Mouse (Mus musculus): ENCODE results near the gene Csrnp1. TPM values are rescaled to one million over a fixed set of nuclear protein-coding genes. Genes with fewer than 3 reads are reported as not detected.

The Csrnp1 gene
- total and polyA plus RNA-seq, 3 experiments = 17.3 to 44.1 (median 26.5) TPM

- no peak overlapping the region for H3K4me3 ChIP-seq (ENCODE audit: low read depth, low read length)
- TF ChIP-seq POLR2AphosphoS5 (IDR thresholded peaks at IDR 0.05; ENCODE audit: insufficient replicate concordance, low read depth, low read length) (no peak), GATA2 (IDR thresholded peaks at IDR 0.05; ENCODE audit: borderline replicate concordance, low read depth, low read length) (no peak)
- H3K9me3 ChIP-seq (replicated peaks) = peaks cover 7% of the 10 kb centered on the region
- no peak for DNase-seq (ENCODE audit: low spot score)
- H3K27me3 ChIP-seq (ENCODE audit: insufficient read depth, low read length) = peaks cover 27% of the 10 kb centered on the region
- peaks cover 13% of the 10 kb centered on the region for H3K4me1 ChIP-seq (ENCODE audit: insufficient read depth, low read depth, low read length)
- no peak for ATAC-seq (ENCODE audit: extremely low read depth, insufficient number of reproducible peaks, low FRiP score, poor library complexity, severe bottlenecking)
- no peaks in the 10 kb centered on the region for H3K36me3 ChIP-seq (replicated peaks)
Measured at GRCm38 (mm10) chr9:120009226-120009841, 24.9 kb upstream of the Csrnp1 start.

GRCm38 (mm10) chr9:120007833-120008232, 23.4 kb upstream of the Csrnp1 start:
- Histone ChIP-seq H3K4me1 (ENCODE audit: insufficient read depth, low read depth, low read length) (peaks cover 19% of the 10 kb centered on the region), H3K27me3 (ENCODE audit: insufficient read depth, low read length) (peaks cover 19% of the 10 kb centered on the region), H3K9me3 (replicated peaks) (peaks cover 7% of the 10 kb centered on the region), H3K4me3 (ENCODE audit: low read depth, low read length) (no peak overlapping the region), H3K36me3 (replicated peaks) (no peaks in the 10 kb centered on the region)
- TF ChIP-seq CTCF (IDR thresholded peaks at IDR 0.05; ENCODE audit: low read depth, low read length) = no peak
- no peak for TF ChIP-seq TAL1 (conservative IDR thresholded peaks at IDR 0.05; ENCODE audit: low read depth, low read length)
- no peak for TF ChIP-seq POLR2AphosphoS5 (IDR thresholded peaks at IDR 0.05; ENCODE audit: insufficient replicate concordance, low read depth, low read length)
- no peak for TF ChIP-seq GATA1 (IDR thresholded peaks at IDR 0.05; ENCODE audit: borderline replicate concordance, low read length)
- no peak for TF ChIP-seq GATA2 (IDR thresholded peaks at IDR 0.05; ENCODE audit: borderline replicate concordance, low read depth, low read length)
- DNase-seq (ENCODE audit: low spot score) (no peak), ATAC-seq (ENCODE audit: extremely low read depth, insufficient number of reproducible peaks, low FRiP score, poor library complexity, severe bottlenecking) (no peak)

GRCm38 (mm10) chr9:120005936-120006335, 21.5 kb upstream of the Csrnp1 start:
- H3K27me3 ChIP-seq (ENCODE audit: insufficient read depth, low read length) = peaks cover 14% of the 10 kb centered on the region
- no peak for TF ChIP-seq TAL1 (conservative IDR thresholded peaks at IDR 0.05; ENCODE audit: low read depth, low read length)
- TF ChIP-seq CTCF (IDR thresholded peaks at IDR 0.05; ENCODE audit: low read depth, low read length) = no peak
- TF ChIP-seq GATA1 (IDR thresholded peaks at IDR 0.05; ENCODE audit: borderline replicate concordance, low read length) = no peak
- TF ChIP-seq POLR2AphosphoS5 (IDR thresholded peaks at IDR 0.05; ENCODE audit: insufficient replicate concordance, low read depth, low read length) = no peak
- TF ChIP-seq GATA2 (IDR thresholded peaks at IDR 0.05; ENCODE audit: borderline replicate concordance, low read depth, low read length) = no peak
- no peaks in the 10 kb centered on the region for H3K36me3 ChIP-seq (replicated peaks)
- H3K4me3 ChIP-seq (ENCODE audit: low read depth, low read length) = no peak overlapping the region
- peaks cover 28% of the 10 kb centered on the region for H3K4me1 ChIP-seq (ENCODE audit: insufficient read depth, low read depth, low read length)
- no peak for ATAC-seq (ENCODE audit: extremely low read depth, insufficient number of reproducible peaks, low FRiP score, poor library complexity, severe bottlenecking)
- no peak for DNase-seq (ENCODE audit: low spot score)
- H3K9me3 ChIP-seq (replicated peaks) = peaks cover 7% of the 10 kb centered on the region

GRCm38 (mm10) chr9:120002893-120003292, 18.4 kb upstream of the Csrnp1 start:
- peaks cover 28% of the 10 kb centered on the region for H3K27me3 ChIP-seq (ENCODE audit: insufficient read depth, low read length)
- no peak overlapping the region for H3K4me3 ChIP-seq (ENCODE audit: low read depth, low read length)
- H3K36me3 ChIP-seq (replicated peaks) = no peaks in the 10 kb centered on the region
- H3K4me1 ChIP-seq (ENCODE audit: insufficient read depth, low read depth, low read length) = peaks cover 38% of the 10 kb centered on the region
- ATAC-seq (ENCODE audit: extremely low read depth, insufficient number of reproducible peaks, low FRiP score, poor library complexity, severe bottlenecking) (no peak), DNase-seq (ENCODE audit: low spot score) (no peak)
- H3K9me3 ChIP-seq (replicated peaks) = peaks cover 7% of the 10 kb centered on the region
- TF ChIP-seq TAL1 (conservative IDR thresholded peaks at IDR 0.05; ENCODE audit: low read depth, low read length) (no peak), CTCF (IDR thresholded peaks at IDR 0.05; ENCODE audit: low read depth, low read length) (no peak), GATA1 (IDR thresholded peaks at IDR 0.05; ENCODE audit: borderline replicate concordance, low read length) (no peak), POLR2AphosphoS5 (IDR thresholded peaks at IDR 0.05; ENCODE audit: insufficient replicate concordance, low read depth, low read length) (no peak), GATA2 (IDR thresholded peaks at IDR 0.05; ENCODE audit: borderline replicate concordance, low read depth, low read length) (no peak)

GRCm38 (mm10) chr9:120001945-120002725, 17.7 kb upstream of the Csrnp1 start:
- Histone ChIP-seq H3K4me1 (ENCODE audit: insufficient read depth, low read depth, low read length) (peaks cover 38% of the 10 kb centered on the region), H3K27me3 (ENCODE audit: insufficient read depth, low read length) (peaks cover 23% of the 10 kb centered on the region), H3K4me3 (ENCODE audit: low read depth, low read length) (peak overlapping the region; percentile 69), H3K36me3 (replicated peaks) (no peaks in the 10 kb centered on the region), H3K9me3 (replicated peaks) (no peaks in the 10 kb centered on the region)
- no peak for TF ChIP-seq CTCF (IDR thresholded peaks at IDR 0.05; ENCODE audit: low read depth, low read length)
- TF ChIP-seq TAL1 (conservative IDR thresholded peaks at IDR 0.05; ENCODE audit: low read depth, low read length) = no peak
- TF ChIP-seq POLR2AphosphoS5 (IDR thresholded peaks at IDR 0.05; ENCODE audit: insufficient replicate concordance, low read depth, low read length) = no peak
- no peak for TF ChIP-seq GATA2 (IDR thresholded peaks at IDR 0.05; ENCODE audit: borderline replicate concordance, low read depth, low read length)
- TF ChIP-seq GATA1 (IDR thresholded peaks at IDR 0.05; ENCODE audit: borderline replicate concordance, low read length) = no peak
- peak; percentile 87 for DNase-seq (ENCODE audit: low spot score)
- peak; percentile 86 for ATAC-seq (ENCODE audit: extremely low read depth, insufficient number of reproducible peaks, low FRiP score, poor library complexity, severe bottlenecking)

- no peak for ATAC-seq (ENCODE audit: extremely low read depth, insufficient number of reproducible peaks, low FRiP score, poor library complexity, severe bottlenecking)
- peaks cover 20% of the 10 kb centered on the region for H3K27me3 ChIP-seq (ENCODE audit: insufficient read depth, low read length)
- H3K4me3 ChIP-seq (ENCODE audit: low read depth, low read length) = no peak overlapping the region
- TF ChIP-seq POLR2AphosphoS5 (IDR thresholded peaks at IDR 0.05; ENCODE audit: insufficient replicate concordance, low read depth, low read length) = no peak
- TF ChIP-seq TAL1 (conservative IDR thresholded peaks at IDR 0.05; ENCODE audit: low read depth, low read length) = no peak
- TF ChIP-seq CTCF (IDR thresholded peaks at IDR 0.05; ENCODE audit: low read depth, low read length) = no peak
- no peak for TF ChIP-seq GATA2 (IDR thresholded peaks at IDR 0.05; ENCODE audit: borderline replicate concordance, low read depth, low read length)
- TF ChIP-seq GATA1 (IDR thresholded peaks at IDR 0.05; ENCODE audit: borderline replicate concordance, low read length) = no peak
- H3K9me3 ChIP-seq (replicated peaks) = no peaks in the 10 kb centered on the region
- H3K4me1 ChIP-seq (ENCODE audit: insufficient read depth, low read depth, low read length) = peaks cover 38% of the 10 kb centered on the region
- no peak for DNase-seq (ENCODE audit: low spot score)
- H3K36me3 ChIP-seq (replicated peaks) = no peaks in the 10 kb centered on the region
Measured at GRCm38 (mm10) chr9:120000761-120001160, 16.3 kb upstream of the Csrnp1 start.
